ENCODE assay signal across 29 mouse cellular contexts in the genomic region with DNA sequence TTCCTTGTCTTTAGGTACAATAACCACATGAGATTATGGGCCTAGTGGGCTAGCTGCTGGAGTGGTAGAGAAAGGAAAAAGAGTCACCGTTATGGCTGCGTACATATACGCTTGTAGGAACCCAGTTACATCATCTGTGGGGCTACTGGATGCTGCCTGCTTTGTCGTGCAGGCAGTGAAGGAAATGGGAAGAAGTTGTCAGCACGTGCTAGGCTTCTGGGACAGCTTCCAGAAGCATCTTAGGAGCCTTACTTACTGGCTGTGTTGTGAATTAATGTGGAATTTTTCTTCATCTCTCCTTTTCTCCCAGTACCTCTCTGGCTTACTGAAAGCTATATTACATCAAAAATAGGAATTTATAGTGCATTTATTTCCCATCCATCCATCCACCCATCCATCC.
"Had no signal": no experiment of that assay in that cellular context is flagged by ENCODE, and none has a peak within 500 bp of the region (broad histone marks: within the 10 kb centered on the region; RNA-seq: fewer than 3 reads in every experiment).

No protein-coding gene starts in this region.

- H3K36me3 ChIP-seq: limb, embryonic 10.5 days; limb, embryonic 12.5 days; limb, embryonic 13.5 days; limb, embryonic 15.5 days; liver, embryonic 12.5 days; liver, embryonic 13.5 days; liver, embryonic 15.5 days; lung, embryonic 15.5 days; midbrain, embryonic 10.5 days; midbrain, embryonic 12.5 days; midbrain, embryonic 13.5 days; midbrain, embryonic 15.5 days had no signal

- DNase-seq: left cerebral cortex, postnatal 4 days; liver; liver, embryonic 13.5 days; liver, postnatal 0 days; lung, adult 18-20 months; lung, adult 2 months; lung, embryonic 14.5 days; lung, postnatal 10 days; lung, postnatal 14 days; lung, postnatal 36 days; lung, postnatal 4 days; midbrain, embryonic 14.5 days had no signal

- H3K4me3 ChIP-seq: limb, embryonic 10.5 days; limb, embryonic 12.5 days; limb, embryonic 13.5 days; limb, embryonic 15.5 days; liver, embryonic 12.5 days; liver, embryonic 13.5 days; liver, embryonic 15.5 days; lung, embryonic 15.5 days; megakaryocyte, embryonic 14.5 days; midbrain, embryonic 10.5 days; midbrain, embryonic 12.5 days; midbrain, embryonic 13.5 days; midbrain, embryonic 15.5 days; myocyte had no signal

- H3K27ac ChIP-seq: limb, embryonic 10.5 days; limb, embryonic 12.5 days; limb, embryonic 13.5 days; limb, embryonic 15.5 days; liver, embryonic 12.5 days; liver, embryonic 13.5 days; liver, embryonic 14.5 days; liver, embryonic 15.5 days; lung, embryonic 15.5 days; macrophage; midbrain, embryonic 10.5 days; midbrain, embryonic 12.5 days; midbrain, embryonic 13.5 days; midbrain, embryonic 15.5 days had no signal

- ATAC-seq: liver, embryonic 12.5 days; liver, postnatal 0 days; lung, postnatal 0 days; midbrain, embryonic 13.5 days; midbrain, embryonic 15.5 days had no signal

- H3K27me3 ChIP-seq: liver, embryonic 13.5 days; liver, embryonic 15.5 days; lung, embryonic 15.5 days; megakaryocyte, embryonic 14.5 days; midbrain, embryonic 12.5 days; midbrain, embryonic 13.5 days; midbrain, embryonic 15.5 days had no signal

- H3K9ac ChIP-seq: limb, embryonic 12.5 days; limb, embryonic 13.5 days; limb, embryonic 15.5 days; liver, embryonic 12.5 days; liver, embryonic 13.5 days; liver, embryonic 14.5 days; liver, embryonic 15.5 days; liver, postnatal 0 days; lung, embryonic 14.5 days; lung, embryonic 15.5 days; midbrain, embryonic 12.5 days; midbrain, embryonic 13.5 days; midbrain, embryonic 15.5 days had no signal

- H3K4me2 ChIP-seq: limb, embryonic 12.5 days; limb, embryonic 13.5 days; limb, embryonic 15.5 days; liver, embryonic 11.5 days; liver, embryonic 12.5 days; liver, embryonic 13.5 days; liver, embryonic 15.5 days; lung, embryonic 14.5 days; lung, embryonic 15.5 days; midbrain, embryonic 12.5 days; midbrain, embryonic 13.5 days; midbrain, embryonic 15.5 days had no signal

- H3K4me1 ChIP-seq: limb, embryonic 10.5 days; liver, embryonic 12.5 days; liver, embryonic 13.5 days; liver, embryonic 15.5 days; lung, embryonic 15.5 days; megakaryocyte, embryonic 14.5 days; midbrain, embryonic 10.5 days; midbrain, embryonic 12.5 days; midbrain, embryonic 13.5 days; midbrain, embryonic 15.5 days had no signal

- H3K9me3 ChIP-seq: limb, embryonic 10.5 days; limb, embryonic 12.5 days; limb, embryonic 13.5 days; limb, embryonic 15.5 days; liver, embryonic 12.5 days; liver, embryonic 13.5 days; liver, embryonic 15.5 days; lung, embryonic 15.5 days; midbrain, embryonic 10.5 days; midbrain, embryonic 12.5 days; midbrain, embryonic 13.5 days; midbrain, embryonic 15.5 days had no signal
